Mouse (Mus musculus): ENCODE data around the gene Ybx3.

The Ybx3 gene

DNA sequence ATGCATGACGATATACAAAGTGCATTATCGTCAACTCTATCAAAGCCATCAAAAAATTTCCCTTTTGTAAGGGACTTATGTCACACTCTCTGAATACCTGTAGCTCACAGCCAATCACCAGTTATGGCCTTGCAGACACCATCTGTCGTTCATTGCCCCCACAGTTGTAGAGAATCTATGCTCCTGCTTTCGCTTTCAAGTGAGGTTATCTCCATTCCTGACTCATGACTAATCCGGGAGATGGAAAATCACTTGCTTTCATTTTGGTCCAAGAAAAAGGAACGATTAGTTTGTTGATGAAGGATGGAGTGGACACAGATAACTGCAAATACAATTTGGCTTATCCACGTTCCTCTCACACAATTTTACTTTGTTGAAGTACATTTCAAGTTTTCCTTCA lies 43.9 kb downstream of the Ybx3 start:
- H3K4me1 ChIP-seq (replicated peaks; ENCODE audit: low read depth, low read length) = no peaks in the 10 kb centered on the region
- no peak overlapping the region for H3K4me3 ChIP-seq (replicated peaks; ENCODE audit: low read length)
- H3K27me3 ChIP-seq (ENCODE audit: insufficient read depth, low read length) = no peaks in the 10 kb centered on the region
- no peak for TF ChIP-seq NANOG (IDR thresholded peaks at IDR 0.05; ENCODE audit: borderline replicate concordance, low read length)
- no peaks in the 10 kb centered on the region for H3K9me3 ChIP-seq (ENCODE audit: low read length)
- H3K36me3 ChIP-seq (ENCODE audit: insufficient read depth, low read length) = no peaks in the 10 kb centered on the region

DNA sequence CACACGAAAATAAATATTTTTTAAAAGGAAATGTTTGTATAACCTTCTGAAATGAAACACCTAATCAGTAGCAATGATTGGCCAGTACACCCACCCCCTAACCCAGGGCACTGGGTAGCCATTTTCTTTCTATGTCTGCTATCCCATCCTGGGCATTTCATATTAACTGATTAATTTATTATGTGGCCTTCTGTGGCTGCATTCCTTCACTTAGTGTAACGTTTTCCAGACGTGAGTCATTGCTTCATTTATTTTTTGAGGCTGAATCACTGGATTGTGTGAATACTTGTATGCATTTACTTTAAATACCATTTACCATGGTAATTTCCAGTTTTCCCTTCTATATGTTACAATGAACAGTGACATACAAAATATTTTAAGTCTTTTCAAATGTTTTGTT lies 48.2 kb downstream of the Ybx3 start:
- Histone ChIP-seq H3K9me3 (ENCODE audit: low read length) (no peaks in the 10 kb centered on the region), H3K4me3 (replicated peaks; ENCODE audit: low read length) (no peak overlapping the region), H3K27me3 (ENCODE audit: insufficient read depth, low read length) (no peaks in the 10 kb centered on the region), H3K36me3 (ENCODE audit: insufficient read depth, low read length) (no peaks in the 10 kb centered on the region), H3K4me1 (replicated peaks; ENCODE audit: low read depth, low read length) (no peaks in the 10 kb centered on the region)
- TF ChIP-seq NANOG (IDR thresholded peaks at IDR 0.05; ENCODE audit: borderline replicate concordance, low read length) = no peak
- no peak for TF ChIP-seq POU5F1 (IDR thresholded peaks at IDR 0.05; ENCODE audit: borderline replicate concordance, low read length)
- TF ChIP-seq CTCF (conservative IDR thresholded peaks at IDR 0.05; ENCODE audit: low read length) = no peak

- H3K36me3 ChIP-seq (ENCODE audit: insufficient read depth, low read length) = no peaks in the 10 kb centered on the region
- no peak for TF ChIP-seq CTCF (conservative IDR thresholded peaks at IDR 0.05; ENCODE audit: low read length)
- no peak for TF ChIP-seq NANOG (IDR thresholded peaks at IDR 0.05; ENCODE audit: borderline replicate concordance, low read length)
- no peak for TF ChIP-seq POU5F1 (IDR thresholded peaks at IDR 0.05; ENCODE audit: borderline replicate concordance, low read length)
- no peaks in the 10 kb centered on the region for H3K4me1 ChIP-seq (replicated peaks; ENCODE audit: low read depth, low read length)
- no peaks in the 10 kb centered on the region for H3K9me3 ChIP-seq (ENCODE audit: low read length)
- H3K4me3 ChIP-seq (replicated peaks; ENCODE audit: low read length) = no peak overlapping the region
- no peaks in the 10 kb centered on the region for H3K27me3 ChIP-seq (ENCODE audit: insufficient read depth, low read length)
Observed at GRCm38 (mm10) chr6:131339309-131339708, 49.0 kb downstream of the Ybx3 start.

DNA sequence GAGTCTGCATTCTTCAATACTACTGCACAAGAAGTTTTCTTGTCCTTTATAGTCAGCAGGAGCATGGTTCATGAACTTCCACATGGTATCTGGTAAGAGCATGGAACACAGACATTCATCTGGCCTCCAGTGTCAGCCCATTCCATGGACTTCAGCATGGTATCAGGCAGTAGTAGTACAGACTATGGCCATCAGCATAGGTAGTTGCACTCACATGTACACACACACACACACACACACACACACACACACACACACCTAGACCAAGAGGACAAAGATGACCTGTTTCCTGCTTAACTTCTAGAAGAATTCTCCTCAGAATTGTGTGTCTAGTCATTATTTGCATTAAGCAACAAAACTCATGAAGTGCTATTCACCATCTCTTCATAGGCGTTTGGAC lies 49.5 kb downstream of the Ybx3 start:
- Histone ChIP-seq H3K36me3 (ENCODE audit: insufficient read depth, low read length) (no peaks in the 10 kb centered on the region), H3K4me1 (replicated peaks; ENCODE audit: low read depth, low read length) (no peaks in the 10 kb centered on the region), H3K27me3 (ENCODE audit: insufficient read depth, low read length) (no peaks in the 10 kb centered on the region), H3K9me3 (ENCODE audit: low read length) (no peaks in the 10 kb centered on the region), H3K4me3 (replicated peaks; ENCODE audit: low read length) (no peak overlapping the region)
- TF ChIP-seq NANOG (IDR thresholded peaks at IDR 0.05; ENCODE audit: borderline replicate concordance, low read length) (no peak), CTCF (conservative IDR thresholded peaks at IDR 0.05; ENCODE audit: low read length) (no peak), POU5F1 (IDR thresholded peaks at IDR 0.05; ENCODE audit: borderline replicate concordance, low read length) (no peak)

GRCm38 (mm10) chr6:131327076-131327475 lies 61.2 kb downstream of the Ybx3 start:
- no peak overlapping the region for H3K4me3 ChIP-seq (replicated peaks; ENCODE audit: low read length)
- no peaks in the 10 kb centered on the region for H3K4me1 ChIP-seq (replicated peaks; ENCODE audit: low read depth, low read length)
- H3K27me3 ChIP-seq (ENCODE audit: insufficient read depth, low read length) = no peaks in the 10 kb centered on the region
- no peak for TF ChIP-seq CTCF (conservative IDR thresholded peaks at IDR 0.05; ENCODE audit: low read length)
- TF ChIP-seq NANOG (IDR thresholded peaks at IDR 0.05; ENCODE audit: borderline replicate concordance, low read length) = no peak
- no peaks in the 10 kb centered on the region for H3K36me3 ChIP-seq (ENCODE audit: insufficient read depth, low read length)
- H3K9me3 ChIP-seq (ENCODE audit: low read length) = no peaks in the 10 kb centered on the region

DNA sequence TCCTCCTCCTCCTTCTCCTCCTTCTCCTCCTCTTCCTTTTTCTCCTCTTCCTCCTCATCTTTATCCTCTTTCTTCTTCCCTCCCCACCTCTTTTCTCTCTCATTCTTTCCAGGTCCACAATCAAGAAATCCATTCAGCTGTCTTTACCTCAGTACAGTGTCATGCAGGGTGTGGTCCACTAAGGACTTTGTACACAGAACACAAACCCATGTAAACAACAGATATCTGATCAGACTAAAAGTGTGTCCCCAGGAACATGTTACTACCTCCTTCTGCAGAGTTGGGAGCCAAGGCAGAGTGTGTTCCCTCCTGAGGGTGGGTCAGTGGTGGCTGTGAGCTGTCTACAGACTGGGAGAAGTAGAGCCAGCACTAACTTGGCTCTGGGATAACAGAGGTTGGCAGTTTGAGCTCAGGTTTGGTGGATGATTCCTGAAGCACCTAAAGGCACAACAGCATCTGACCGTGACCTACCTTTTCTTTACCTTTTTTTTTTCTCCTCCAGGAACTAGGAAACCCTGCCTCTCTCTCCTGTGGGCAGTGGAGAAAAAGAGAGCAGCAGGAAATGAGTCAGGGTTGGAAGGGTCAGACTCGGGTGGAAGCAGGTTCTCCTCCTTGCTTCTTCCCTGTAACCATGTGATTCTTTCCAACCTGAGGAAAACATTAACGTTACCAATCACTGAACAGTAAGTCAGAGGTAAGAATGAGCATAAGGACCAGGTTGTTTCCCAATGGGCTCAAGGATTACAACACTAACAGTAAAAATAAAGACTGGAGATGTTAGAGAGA lies 66.2 kb downstream of the Ybx3 start:
- Histone ChIP-seq H3K9me3 (ENCODE audit: low read length) (no peaks in the 10 kb centered on the region), H3K36me3 (ENCODE audit: insufficient read depth, low read length) (no peaks in the 10 kb centered on the region), H3K27me3 (ENCODE audit: insufficient read depth, low read length) (no peaks in the 10 kb centered on the region), H3K4me3 (replicated peaks; ENCODE audit: low read length) (no peak overlapping the region), H3K4me1 (replicated peaks; ENCODE audit: low read depth, low read length) (no peaks in the 10 kb centered on the region)
- TF ChIP-seq POU5F1 (IDR thresholded peaks at IDR 0.05; ENCODE audit: borderline replicate concordance, low read length) (no peak), NANOG (IDR thresholded peaks at IDR 0.05; ENCODE audit: borderline replicate concordance, low read length) (no peak), CTCF (conservative IDR thresholded peaks at IDR 0.05; ENCODE audit: low read length) (no peak)

GRCm38 (mm10) chr6:131316155-131317101 lies 71.8 kb downstream of the Ybx3 start:
- TF ChIP-seq CTCF (conservative IDR thresholded peaks at IDR 0.05; ENCODE audit: low read length) (no peak), POU5F1 (IDR thresholded peaks at IDR 0.05; ENCODE audit: borderline replicate concordance, low read length) (no peak), NANOG (IDR thresholded peaks at IDR 0.05; ENCODE audit: borderline replicate concordance, low read length) (no peak)
- H3K4me1 ChIP-seq (replicated peaks; ENCODE audit: low read depth, low read length) = peaks cover 4% of the 10 kb centered on the region; the same call in 1 of the 2 replicates
- H3K4me3 ChIP-seq (replicated peaks; ENCODE audit: low read length) = no peak overlapping the region
- no peaks in the 10 kb centered on the region for H3K27me3 ChIP-seq (ENCODE audit: insufficient read depth, low read length)
- H3K36me3 ChIP-seq (ENCODE audit: insufficient read depth, low read length) = no peaks in the 10 kb centered on the region
- H3K9me3 ChIP-seq (ENCODE audit: low read length) = no peaks in the 10 kb centered on the region

Data from E14TG2a.4 (cell line).